Mouse (Mus musculus): ENCODE measurements at regions not wholly inside any gene's neighbourhood (a gene's known extent, or its start where the extent isn't known, plus 50 kb on each side); places are given as distances from the start of the nearest gene placed in this dataset.
"Not testable (repeated sequence)": the region's sequence is repeated elsewhere in the genome, so short reads cannot be mapped to it uniquely, and the experiment has no call there.

DNA sequence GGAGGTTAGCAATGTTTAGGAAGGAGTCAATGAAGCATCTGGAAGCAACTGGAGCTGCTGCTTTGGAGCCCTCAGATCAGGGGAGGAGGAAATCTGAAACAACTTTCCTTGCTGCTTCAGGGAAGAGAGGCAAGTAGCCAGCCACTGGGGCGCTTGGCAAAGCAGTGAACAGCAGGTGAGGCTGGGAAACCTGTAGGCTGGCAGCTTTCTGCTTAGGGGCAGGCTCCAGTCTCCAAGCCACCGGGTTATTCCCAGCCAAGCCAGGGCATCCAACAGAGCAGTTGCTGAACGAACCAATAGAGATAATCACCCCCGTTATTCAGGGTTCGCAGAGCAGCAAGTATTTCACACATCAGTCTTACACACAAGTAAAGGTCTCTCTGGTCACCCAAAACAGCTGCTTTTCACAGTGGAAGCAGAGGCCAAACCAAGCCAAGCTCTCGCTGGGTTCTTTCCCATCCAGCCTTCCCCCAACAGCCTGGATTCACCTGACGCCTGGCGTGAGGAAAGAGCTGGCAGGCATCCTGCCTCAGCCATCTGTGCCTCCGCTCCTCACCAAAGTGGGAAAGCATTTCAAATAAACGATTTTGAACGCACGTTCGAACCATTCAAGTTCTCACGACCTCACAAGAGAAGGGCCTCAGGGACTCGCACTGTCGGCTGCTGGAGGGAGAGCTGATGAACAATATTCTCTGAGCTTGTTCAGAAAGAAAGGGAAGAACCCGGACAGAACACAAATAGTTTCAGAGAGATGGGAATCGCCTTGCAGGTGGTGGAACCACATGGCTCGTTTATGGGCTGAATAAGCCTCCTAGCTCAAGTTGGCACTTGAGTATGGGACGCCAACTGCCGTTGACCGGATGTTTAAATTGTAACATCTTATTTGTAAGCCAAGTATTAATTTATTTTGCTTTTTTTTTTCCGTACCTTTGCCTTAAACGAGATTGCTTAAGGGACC, 454.8 kb upstream of the Jmjd1c start:
- DNase-seq (ENCODE audit: extremely low spot score in 1 of 2, low spot score in 1 of 2), result peak; percentile 41 to 54

DNA sequence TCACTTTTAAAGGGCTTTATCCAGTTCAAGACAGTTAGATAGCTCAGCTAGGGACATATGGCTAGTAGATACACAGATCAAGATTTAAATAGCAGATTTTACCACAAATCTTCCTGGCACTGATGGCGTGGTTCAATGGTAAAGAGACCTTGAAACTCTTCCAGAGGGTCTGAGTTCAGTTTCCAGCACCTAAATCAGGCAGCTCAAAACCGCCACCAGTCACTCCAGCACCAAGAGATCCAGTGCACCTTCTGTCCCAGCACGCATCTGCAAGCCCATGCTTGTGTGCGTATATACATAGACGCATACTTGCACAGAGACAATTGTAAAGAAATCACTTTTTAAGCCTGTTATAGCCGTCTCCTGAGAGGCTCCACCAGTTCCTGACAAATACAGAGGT, 454.0 kb upstream of the Jmjd1c start:
- no peak for DNase-seq (ENCODE audit: extremely low spot score in 1 of 2, low spot score in 1 of 2)

DNA sequence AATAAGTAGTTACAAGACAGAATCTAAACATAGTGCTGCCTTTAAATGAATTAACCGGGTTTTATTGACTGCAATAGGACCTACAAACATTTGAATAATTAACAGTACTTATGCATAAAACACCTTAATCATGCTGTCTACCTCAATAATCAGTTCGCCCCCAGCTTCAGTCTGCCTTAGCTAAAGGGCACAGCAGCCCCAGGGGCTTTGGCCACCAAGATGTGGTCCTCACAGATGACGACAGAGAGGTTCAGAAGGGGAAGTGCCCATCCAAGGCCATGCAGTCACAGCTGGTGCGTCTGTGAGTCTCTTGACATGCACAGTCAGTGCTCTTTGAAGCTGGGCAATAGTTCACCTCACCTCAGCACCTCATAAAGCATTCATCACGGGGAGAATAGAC, 452.8 kb upstream of the Jmjd1c start:
- DNase-seq (ENCODE audit: extremely low spot score in 1 of 2, low spot score in 1 of 2), result no peak

DNA sequence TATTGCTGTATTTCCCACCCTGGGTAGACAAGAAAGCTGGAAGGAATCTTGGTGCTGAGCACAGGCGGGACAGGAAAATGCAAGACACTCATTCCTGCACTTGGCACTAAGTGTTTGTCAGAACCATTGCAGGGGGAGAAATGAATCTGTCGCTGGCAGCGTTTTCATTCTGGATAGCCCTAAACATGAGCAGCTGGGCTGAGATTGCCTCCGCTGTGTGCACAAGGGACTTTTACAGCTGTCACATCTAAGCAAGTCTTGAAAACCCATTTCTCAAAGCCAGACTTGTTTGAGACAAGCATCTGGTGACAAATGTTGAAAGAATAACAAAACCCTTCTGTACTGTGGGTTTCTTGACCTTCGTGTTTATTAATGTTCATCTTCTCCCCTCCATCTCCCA, 438.4 kb upstream of the Jmjd1c start:
- no peak for DNase-seq (ENCODE audit: extremely low spot score in 1 of 2, low spot score in 1 of 2)

DNA sequence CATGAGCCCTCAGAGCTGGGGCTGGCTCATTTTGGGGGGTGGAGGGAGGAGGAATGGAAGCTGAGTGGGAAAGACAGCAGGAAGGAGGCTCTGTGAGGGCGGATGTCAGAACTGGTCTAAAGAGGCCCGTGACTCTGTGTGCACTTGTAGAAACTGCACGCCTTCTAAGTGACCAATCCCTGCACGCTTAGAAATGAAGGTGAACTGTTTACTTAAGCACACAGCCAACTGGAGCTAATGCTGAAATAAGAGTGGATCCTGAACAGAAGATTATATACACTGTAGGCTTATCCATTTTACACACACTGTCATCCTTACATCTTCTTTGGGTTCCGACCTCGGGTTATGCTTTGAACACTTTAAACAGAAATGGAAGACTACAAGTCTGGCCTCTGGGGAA, 412.8 kb upstream of the Jmjd1c start:
- DNase-seq (ENCODE audit: extremely low spot score in 1 of 2, low spot score in 1 of 2), result no peak

DNA sequence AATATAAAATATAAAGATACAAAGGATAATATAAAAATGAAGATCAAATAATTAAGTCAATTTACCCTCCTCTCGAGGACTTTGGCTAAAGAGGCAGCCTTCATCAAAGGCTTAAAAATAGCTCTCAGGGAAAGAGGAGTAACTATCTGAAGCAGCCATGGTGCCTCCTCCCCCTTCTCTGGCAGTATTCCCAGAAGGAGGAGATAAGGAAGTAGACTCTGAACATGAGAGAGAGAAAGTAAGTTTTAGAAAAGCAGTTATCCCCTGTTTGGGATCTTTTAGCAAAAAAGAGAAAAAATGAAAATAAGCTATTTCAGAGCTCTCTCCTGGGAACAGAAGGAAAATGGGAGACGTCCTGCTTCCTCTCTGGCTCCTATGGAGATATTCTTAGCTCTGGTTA, 406.7 kb upstream of the Jmjd1c start:
- not testable (repeated sequence) for DNase-seq (ENCODE audit: extremely low spot score in 1 of 2, low spot score in 1 of 2)

DNA sequence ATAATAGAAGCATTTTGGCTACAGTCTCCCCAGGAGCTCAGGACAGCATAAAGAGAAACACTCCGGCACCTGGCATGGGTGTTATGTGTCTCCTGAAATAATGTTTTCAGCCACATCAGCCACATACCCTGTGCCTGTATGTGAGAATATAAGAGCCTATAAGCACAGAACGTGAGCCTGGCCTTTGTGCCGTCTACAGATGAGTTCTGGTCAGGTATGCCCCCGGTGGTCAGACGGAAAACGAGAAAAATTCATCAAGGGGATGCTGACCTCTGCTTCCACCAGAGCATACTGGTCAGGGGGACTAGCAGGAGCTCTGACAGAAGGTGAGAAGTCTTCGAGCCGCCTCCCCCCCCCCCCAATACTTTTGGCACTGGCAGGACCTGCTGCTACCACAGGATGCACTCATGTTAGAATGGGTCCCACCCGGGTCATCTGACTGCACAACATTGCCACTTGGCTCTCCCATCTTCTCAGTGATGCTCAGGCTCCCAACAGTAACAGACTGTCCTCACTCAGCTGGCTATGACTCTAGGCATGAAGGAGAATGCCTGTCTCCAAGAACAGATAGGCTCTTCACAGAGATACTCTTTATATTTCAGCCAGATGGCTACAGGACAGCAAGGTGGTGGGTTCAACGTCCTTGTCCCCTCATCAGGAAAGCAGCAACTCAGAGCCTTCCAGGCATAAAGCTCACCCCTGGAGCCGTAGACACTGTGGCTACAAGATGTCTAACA, 401.2 kb upstream of the Jmjd1c start:
- no peak for DNase-seq (ENCODE audit: extremely low spot score in 1 of 2, low spot score in 1 of 2)

DNA sequence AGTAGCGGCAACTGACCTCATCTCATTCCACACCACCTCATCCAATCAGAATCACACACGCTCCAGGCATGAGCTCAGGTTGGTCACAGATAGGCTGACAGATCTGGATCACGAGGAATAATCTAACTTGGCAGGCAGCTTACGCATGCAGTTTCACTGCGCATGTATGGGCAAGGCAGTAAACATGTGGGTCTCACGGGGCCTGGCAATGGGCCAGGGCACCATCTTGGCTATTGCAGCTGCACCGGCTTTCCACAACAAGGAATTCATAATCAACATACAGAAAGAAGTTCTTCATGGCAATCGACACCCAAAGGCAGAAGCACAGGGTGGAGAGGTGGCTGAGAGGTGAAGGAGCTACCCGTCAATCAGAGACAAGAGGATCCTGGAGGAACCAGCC, 381.0 kb upstream of the Jmjd1c start:
- DNase-seq (ENCODE audit: extremely low spot score in 1 of 2, low spot score in 1 of 2), result not testable (repeated sequence)

DNA sequence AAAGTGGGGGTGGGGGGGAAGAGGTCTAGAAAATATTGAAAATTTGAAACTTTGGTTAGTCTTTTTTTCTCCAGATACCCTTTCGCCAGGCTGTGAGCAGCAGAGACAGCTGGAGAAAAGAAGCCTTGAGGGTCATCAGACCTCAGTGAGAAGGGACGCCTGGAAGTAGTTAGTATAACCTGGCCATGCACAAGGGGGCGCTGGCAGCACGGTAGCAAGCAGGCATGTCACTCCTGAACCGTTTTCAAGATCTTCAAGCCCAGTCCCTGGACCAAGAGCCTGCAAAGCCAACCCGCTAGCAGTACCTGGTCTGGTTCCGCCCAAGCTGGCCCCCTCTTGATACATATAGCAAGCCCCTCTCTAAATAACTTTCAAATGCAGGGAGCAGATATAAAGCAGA, 378.0 kb upstream of the Jmjd1c start:
- peak in 1 of 2 experiments; percentile 36 for DNase-seq (ENCODE audit: extremely low spot score in 1 of 2, low spot score in 1 of 2)

DNA sequence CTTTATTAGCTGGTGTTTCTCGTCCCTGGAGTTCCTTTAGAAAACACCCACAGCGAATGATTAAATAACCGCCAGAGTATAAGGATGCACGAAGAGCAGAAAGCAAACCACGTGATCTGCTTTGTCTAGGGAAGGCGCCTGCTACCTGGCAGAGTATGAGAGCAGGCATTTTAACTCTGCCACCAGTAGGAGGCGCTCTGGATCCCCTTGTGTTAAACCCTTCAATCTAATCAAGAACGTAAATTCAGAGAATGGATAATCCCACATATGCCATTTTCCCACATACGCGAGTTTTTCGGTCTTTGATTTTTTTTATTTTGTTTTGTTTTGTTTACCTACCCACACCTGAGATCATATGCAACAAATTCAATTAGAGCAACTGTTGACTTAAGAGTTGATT, 376.1 kb upstream of the Jmjd1c start:
- peak in 1 of 2 experiments; percentile 21 for DNase-seq (ENCODE audit: extremely low spot score in 1 of 2, low spot score in 1 of 2)

DNA sequence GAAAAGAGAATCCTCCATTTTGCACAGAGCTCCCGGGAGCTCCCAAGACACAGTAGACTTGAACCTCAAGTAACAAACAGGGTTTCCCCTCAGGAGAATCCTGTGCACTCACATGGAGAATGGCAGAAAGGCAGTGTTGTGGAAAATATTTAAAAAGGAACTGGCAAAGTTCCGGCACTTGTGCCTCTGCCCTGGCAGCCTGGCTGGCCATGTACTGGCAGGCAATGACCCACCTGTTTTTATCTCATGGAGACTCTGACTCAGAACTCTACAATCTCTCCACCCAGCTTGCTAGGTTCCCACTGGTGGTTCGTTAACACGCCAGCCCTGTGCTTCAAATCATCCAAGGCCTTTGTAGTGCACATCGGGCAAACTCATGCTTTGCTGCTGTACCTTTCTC, 362.3 kb upstream of the Jmjd1c start:
- no peak for DNase-seq (ENCODE audit: extremely low spot score in 1 of 2, low spot score in 1 of 2)

DNA sequence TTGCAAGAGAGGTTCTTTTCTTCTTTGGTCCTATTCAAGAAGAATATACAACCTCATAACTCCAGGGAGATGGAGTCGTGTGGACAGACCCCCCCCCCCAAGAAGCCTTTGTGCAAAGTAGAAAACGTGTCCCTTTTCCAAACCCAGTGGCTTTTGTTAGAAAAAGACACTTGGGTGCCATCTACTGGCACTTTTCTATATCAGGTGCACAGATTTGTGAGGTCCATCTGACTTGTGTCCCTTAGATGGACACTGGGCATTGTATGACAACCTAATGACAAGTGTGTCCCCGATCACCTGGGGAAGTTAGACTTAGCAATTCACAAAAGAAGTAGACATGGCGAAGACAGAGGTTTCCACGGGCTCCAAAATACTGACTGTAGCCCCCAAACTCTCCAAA, 361.1 kb upstream of the Jmjd1c start:
- no peak for DNase-seq (ENCODE audit: extremely low spot score in 1 of 2, low spot score in 1 of 2)

DNA sequence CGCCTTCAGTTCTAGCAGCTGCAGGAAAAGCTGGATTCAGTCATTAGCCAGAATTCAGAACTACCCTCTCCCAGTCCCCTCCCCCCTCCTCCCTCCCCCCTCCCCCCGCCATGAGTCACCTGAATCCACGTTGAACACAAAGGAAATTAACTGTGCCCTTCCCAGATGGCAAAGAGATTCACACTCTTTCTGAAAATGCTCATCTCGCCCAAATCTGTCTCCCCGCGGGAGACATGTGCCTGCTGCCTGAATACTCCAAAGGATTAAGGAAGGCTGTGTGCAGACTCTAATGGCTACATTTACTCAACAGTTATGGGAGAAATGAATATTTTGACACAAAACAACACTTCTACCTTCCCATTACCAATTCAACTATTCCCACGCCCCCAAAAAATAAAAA, 356.9 kb upstream of the Jmjd1c start:
- DNase-seq (ENCODE audit: extremely low spot score in 1 of 2, low spot score in 1 of 2), result no peak

DNA sequence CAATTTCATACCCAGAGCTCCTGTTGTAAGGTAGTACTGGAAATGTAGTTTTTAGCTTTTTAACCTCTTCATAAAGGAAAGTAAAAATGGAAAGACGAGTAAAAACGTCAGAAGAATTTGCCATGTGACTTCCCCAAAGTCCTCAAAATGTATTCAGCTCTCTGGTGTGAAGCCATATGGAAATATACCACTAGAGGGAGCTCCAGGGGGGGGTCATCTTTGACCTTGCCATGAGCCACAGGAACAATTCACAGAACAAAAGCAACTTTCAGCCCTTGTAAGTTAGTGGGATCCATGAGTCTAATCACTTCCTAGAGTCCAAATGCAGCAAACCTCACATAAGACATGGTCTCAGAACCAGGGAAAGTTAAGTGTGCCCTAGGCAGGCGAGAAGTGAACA, 354.1 kb upstream of the Jmjd1c start:
- DNase-seq (ENCODE audit: extremely low spot score in 1 of 2, low spot score in 1 of 2), result no peak

DNA sequence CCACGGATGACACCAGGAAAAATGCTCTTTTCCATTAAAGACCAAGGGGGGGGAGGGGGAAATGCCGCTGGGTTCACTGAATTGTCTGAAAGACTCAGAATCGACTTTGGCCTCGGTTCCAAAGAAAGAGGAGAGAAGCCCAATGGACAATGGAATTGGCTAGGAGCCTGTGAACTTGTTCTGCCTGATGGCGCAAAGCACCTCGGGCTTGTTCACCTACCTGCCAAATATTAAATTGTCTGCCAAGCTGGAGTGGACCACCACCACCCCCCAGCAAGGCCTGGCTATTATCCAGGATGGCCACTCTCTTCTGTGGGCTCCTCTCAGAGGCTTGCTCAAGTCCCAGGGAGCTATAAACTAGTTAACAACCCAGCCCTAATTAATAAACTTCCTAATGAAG, 352.7 kb upstream of the Jmjd1c start:
- no peak for DNase-seq (ENCODE audit: extremely low spot score in 1 of 2, low spot score in 1 of 2)

DNA sequence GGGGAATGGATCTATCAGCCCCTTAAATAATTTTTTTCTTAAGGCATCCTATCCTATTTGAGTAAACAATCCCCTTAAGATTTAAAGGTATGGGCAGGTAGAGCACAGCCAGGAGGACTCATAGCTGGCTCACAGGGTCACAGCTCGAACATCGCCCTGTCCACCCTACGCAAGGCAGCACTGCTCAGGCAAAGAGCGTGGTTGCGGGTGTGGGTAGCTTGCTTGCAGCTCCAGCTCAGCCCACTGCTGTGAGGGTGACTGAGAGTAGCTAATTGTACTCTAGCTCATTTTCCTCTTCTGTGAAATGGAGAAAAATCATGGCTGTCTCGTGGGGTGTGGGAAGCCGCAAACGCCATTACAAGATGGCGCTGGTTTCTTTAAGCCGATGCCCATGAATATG, 350.1 kb upstream of the Jmjd1c start:
- no peak for DNase-seq (ENCODE audit: extremely low spot score in 1 of 2, low spot score in 1 of 2)

DNA sequence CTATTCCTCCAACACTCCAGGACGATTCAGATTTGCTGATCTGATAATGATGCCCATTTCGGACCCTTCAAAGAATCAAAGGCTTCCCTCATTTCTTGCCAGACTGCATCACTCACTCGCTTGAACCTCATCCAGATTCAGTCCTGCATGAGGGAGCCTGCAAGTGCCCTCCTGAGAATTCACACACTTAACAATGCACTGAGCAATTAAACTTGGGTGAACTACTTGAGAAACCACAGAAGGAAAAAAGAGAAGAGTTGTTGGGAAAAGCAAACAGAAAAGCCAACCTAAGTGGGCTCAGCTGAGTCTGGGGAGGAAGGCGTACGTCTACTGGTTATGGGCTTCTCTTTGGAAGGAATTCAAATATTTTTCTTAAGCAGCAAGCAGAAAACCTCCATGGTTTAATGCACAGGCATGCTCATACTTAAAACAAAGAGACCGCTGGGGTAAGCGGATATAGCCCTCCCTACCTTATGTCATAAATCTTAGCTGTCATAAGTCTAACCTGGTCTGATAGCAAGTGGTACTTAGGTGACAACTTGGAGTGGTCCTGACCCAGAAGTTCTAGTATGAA, 343.6 kb upstream of the Jmjd1c start:
- DNase-seq (ENCODE audit: extremely low spot score in 1 of 2, low spot score in 1 of 2), result no peak

DNA sequence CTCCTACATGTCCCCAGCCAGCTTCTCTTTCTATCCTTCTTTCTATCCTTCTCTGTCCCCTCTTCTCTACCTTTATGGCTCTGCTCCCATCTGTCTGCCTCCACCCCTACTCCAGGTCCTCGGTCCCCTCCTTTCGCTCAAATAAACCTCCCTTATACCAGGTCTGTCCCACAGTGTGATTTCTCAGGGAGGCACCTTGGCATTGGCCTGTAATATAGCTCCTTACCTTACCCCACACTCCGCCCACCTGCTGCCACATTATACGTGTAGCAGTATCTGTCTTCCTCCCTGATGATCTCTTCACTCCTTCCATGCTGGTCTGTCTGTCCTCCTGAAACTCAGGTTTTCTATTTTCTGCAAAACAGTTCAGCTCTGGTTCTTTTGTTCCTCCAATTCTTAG, 339.1 kb upstream of the Jmjd1c start:
- DNase-seq (ENCODE audit: extremely low spot score in 1 of 2, low spot score in 1 of 2), result no peak

DNA sequence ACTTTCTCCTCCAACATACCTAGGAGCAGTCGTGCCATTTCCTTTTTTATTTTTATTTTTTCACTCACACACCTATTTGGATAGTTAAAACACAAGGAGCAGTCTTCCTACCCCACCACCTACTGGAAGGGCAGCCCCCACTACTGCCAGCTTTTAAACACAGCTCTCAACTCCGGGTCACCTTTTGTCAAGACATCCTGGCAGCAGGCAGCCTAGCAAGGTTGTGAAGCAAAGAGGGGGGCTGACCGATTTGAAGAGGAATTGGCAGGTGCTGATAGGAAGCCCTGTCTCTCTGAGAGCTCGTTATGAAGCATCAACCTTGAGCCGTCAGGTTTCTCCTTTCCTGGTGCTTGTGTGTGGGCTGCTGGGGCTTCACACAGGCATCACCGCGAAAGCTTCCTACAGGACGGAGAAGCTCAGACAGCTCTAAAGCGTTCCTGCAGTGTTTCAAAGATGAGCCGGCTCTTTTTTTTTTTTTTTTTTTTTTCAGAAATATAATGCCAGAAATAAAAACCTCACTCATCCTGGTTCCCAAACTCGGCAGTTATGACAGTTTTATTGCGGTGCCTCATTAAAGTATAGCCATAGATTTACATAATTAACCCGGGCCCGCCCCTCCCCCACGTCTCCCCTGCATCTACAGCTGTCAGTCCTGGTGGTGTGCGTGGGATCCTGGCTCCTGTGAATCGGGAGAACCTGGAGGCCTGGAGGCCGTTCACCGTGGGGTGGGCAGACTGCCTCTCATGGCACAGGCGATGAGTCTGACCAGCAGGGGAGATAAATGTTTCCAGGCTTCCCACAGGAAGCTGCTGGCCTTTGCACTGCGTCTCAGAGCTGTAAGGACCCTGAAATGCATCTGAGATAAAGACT, 325.5 kb upstream of the Jmjd1c start:
- DNase-seq (ENCODE audit: extremely low spot score in 1 of 2, low spot score in 1 of 2), result peak; percentile 18 to 33

DNA sequence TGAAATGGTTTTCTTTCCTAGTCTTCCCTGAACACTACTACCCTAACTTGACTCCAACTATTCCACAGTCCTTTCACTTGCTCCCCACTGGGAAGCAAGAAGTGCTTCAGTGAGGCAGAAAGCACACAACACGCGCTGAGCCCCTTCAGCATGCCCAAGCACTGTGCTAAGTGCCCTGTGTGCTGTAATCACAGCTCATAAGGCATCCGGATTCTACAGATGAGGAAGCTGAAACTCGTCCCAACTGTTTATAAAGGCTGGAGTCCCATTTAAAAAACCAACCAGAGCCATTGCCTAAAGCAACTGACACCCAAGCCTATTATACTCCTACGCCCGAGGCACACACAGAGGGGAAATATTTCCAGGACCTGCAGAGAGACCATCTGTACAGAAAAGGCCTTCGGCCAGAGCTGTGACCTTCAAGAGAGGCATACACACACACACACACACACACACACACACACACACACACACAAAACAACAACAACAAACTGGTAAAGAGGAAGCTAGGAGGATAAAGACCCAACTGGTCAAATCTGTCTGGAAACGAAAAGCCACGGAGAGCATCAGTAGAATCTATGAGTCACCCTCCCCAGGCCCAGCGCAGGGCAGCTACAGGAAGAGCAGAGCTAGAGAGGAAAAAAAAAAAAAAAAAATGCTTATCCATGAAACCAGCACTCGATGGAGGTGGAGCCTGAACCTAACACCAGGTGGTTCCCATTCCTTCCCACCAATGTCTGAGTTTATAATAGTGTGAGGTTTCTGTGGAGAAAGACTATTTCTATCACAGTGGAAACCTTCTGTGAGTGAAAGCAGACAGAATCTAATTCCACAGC, 315.4 kb upstream of the Jmjd1c start:
- no peak for DNase-seq (ENCODE audit: extremely low spot score in 1 of 2, low spot score in 1 of 2)

Data from layer of hippocampus, postnatal 25 days (tissue).